Mouse (Mus musculus): ENCODE results near the gene Il15ra.
A peak's percentile ranks its signal among the peaks of the same experiment; 100 is the strongest.

Il15ra gene

GRCm38 (mm10) chr2:11778087-11778823 lies 73.2 kb downstream of the Il15ra start:
- DNase-seq (ENCODE audit: low spot score) = peak; percentile 58

Measured in ovary, adult 18-20 months (tissue).